11 mouse cellular contexts compared by ENCODE assay signal in the genomic region with DNA sequence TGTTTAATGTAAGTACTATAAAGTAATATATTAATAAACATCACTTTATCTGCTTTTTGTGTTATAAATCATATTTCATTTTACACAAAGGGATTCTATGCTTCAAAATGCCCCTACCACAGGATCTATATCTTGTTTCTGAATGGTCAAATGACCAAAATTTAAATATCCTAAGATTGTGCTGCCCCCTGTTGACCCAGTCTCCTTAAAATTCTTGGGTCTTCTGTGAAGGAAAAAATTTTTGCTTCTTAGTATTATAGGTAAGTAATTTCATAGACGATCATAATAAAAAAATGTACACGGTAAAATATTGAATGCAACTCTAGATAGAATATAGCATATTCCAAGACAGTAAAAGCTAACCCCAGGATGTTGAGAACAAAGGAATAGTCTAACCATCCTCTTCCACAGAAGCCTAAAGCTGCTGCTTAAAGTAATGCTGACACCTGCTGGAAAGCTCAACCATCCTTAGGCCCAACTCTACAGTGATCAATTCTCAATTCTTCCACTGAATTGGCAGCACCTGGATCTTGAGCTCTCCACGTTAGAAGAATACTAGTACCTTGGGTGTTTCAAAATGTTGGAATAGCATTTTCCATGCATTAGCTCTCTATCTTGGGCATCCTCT. TPM values are rescaled to one million over a fixed set of nuclear protein-coding genes. Genes with fewer than 3 reads are reported as not detected.
DNase-seq lines count a peak whose midpoint lies in the region; ATAC-seq and TF ChIP-seq lines count a peak whose summit lies in the region.
"Had no signal": no experiment of that assay in that cellular context is flagged by ENCODE, and none has a peak within 500 bp of the region (broad histone marks: within the 10 kb centered on the region; RNA-seq: fewer than 3 reads in every experiment).

No protein-coding gene starts in this region.

- no peaks in the 10 kb centered on the region for H3K27me3 ChIP-seq in heart, postnatal 0 days (ENCODE audit: control insufficient read depth, insufficient read depth, low read length)
- no peaks in the 10 kb centered on the region for H3K27me3 ChIP-seq in heart, embryonic 10.5 days (ENCODE audit: insufficient read depth, poor library complexity, severe bottlenecking)
- H3K27me3 ChIP-seq: embryonic facial prominence, embryonic 15.5 days; midbrain, embryonic 12.5 days; stomach, embryonic 15.5 days had no signal

- WGBS in heart, postnatal 0 days = 50% methylated on average over 3 of the region's 3 CpGs
- 53% methylated on average over 3 of the region's 3 CpGs for WGBS in heart, embryonic 10.5 days

- H3K36me3 ChIP-seq in heart, postnatal 0 days (replicated peaks; ENCODE audit: control insufficient read depth, insufficient read depth, low read length) = no peaks in the 10 kb centered on the region
- no peaks in the 10 kb centered on the region for H3K36me3 ChIP-seq in heart, embryonic 10.5 days
- H3K36me3 ChIP-seq: embryonic facial prominence, embryonic 15.5 days; stomach, embryonic 15.5 days had no signal

- peak; percentile 41 for TF ChIP-seq CTCF in heart, postnatal 0 days (IDR thresholded peaks at IDR 0.05; ENCODE audit: low read depth)

- peaks cover 9% of the 10 kb centered on the region for H3K9me3 ChIP-seq in heart, postnatal 0 days (replicated peaks; ENCODE audit: control insufficient read depth, low read length)
- no peaks in the 10 kb centered on the region for H3K9me3 ChIP-seq in heart, embryonic 10.5 days
- H3K9me3 ChIP-seq: embryonic facial prominence, embryonic 15.5 days; midbrain, embryonic 12.5 days; stomach, embryonic 15.5 days had no signal

- no peak for ATAC-seq in heart, postnatal 0 days (ENCODE audit: insufficient read depth, low read depth)

- H3K27ac ChIP-seq in heart, postnatal 0 days (ENCODE audit: low read depth) = no peak overlapping the region
- H3K27ac ChIP-seq in heart, embryonic 10.5 days = no peak overlapping the region
- H3K27ac ChIP-seq: embryonic facial prominence, embryonic 15.5 days; midbrain, embryonic 12.5 days; stomach, embryonic 15.5 days had no signal

- no peak overlapping the region for H3K4me2 ChIP-seq in heart, postnatal 0 days (ENCODE audit: low read depth, low read length)
- H3K4me2 ChIP-seq: embryonic facial prominence, embryonic 15.5 days; midbrain, embryonic 12.5 days; stomach, embryonic 15.5 days had no signal

- no peak overlapping the region for H3K4me3 ChIP-seq in heart, postnatal 0 days (ENCODE audit: low read depth, low read length)
- no peak overlapping the region for H3K4me3 ChIP-seq in heart, embryonic 10.5 days
- H3K4me3 ChIP-seq: embryonic facial prominence, embryonic 15.5 days; midbrain, embryonic 12.5 days; stomach, embryonic 15.5 days had no signal

- H3K4me1 ChIP-seq in heart, postnatal 0 days (ENCODE audit: control insufficient read depth, insufficient read depth) = no peaks in the 10 kb centered on the region
- H3K4me1 ChIP-seq in heart, embryonic 10.5 days = no peaks in the 10 kb centered on the region
- H3K4me1 ChIP-seq: embryonic facial prominence, embryonic 15.5 days; midbrain, embryonic 12.5 days; stomach, embryonic 15.5 days had no signal

- no peak overlapping the region for H3K9ac ChIP-seq in heart, postnatal 0 days (replicated peaks; ENCODE audit: low read depth, low read length)
- H3K9ac ChIP-seq: embryonic facial prominence, embryonic 15.5 days; midbrain, embryonic 12.5 days; stomach, embryonic 15.5 days had no signal

- TF ChIP-seq EP300 in heart, postnatal 0 days (IDR thresholded peaks at IDR 0.05; ENCODE audit: low read depth) = no peak

- DNase-seq in heart, postnatal 0 days (ENCODE audit: low spot score) = no peak
- no peak for DNase-seq in heart, embryonic 10.5 days (ENCODE audit: low spot score)
- DNase-seq in thymus, postnatal 25 days = peak; percentile 3
- DNase-seq in thymus, postnatal 0 days (ENCODE audit: low spot score) = no peak
- DNase-seq in gastrocnemius, postnatal 10 days = peak; percentile 37
- DNase-seq in retina, postnatal 1 day = peak; percentile 39
- no peak for DNase-seq in adrenal gland, postnatal 25 days
- DNase-seq in ovary, postnatal 36 days (ENCODE audit: low spot score) = no peak

RNA-seq across cellular contexts. Expression of gene Sertad4, which starts 56.7 kb away (rescaled TPM):
- total RNA-seq in heart, postnatal 0 days (2014; rRNA removed; ENCODE audit: low replicate concordance) = 2.3 and 4.0 TPM in 2 replicates
- 5.0 and 5.5 TPM in 2 replicates for polyA plus RNA-seq in heart, postnatal 0 days (2015; fragmentation: Nextera tagmentation; extraction: Ambion mirVana)
- polyA plus RNA-seq in heart, embryonic 10.5 days (2016; fragmentation: Nextera tagmentation; extraction: Ambion mirVana) = 7.5 and 11.5 TPM in 2 replicates
- polyA plus RNA-seq in thymus, postnatal 0 days (2015; fragmentation: Nextera tagmentation; extraction: Ambion mirVana) = 2.6 and 3.2 TPM in 2 replicates
- 10 to 100 TPM; 11.4 to 17.5 TPM for total RNA-seq in gastrocnemius, postnatal 10 days (2021)
- 10.1 and 18.8 TPM in 2 replicates for total RNA-seq in adrenal gland, postnatal 25 days (2021)

Comparison
In these comparisons a context has a peak if more than half of its experiments do, and no peak if none do; other contexts are left out.
1. DNase-seq: peak in thymus, postnatal 25 days (single experiment), gastrocnemius, postnatal 10 days (single experiment) and retina, postnatal 1 day (single experiment); none in heart, postnatal 0 days (single experiment), heart, embryonic 10.5 days (single experiment), thymus, postnatal 0 days (single experiment), adrenal gland, postnatal 25 days (single experiment) and ovary, postnatal 36 days (single experiment).